Mouse (Mus musculus): ENCODE results near the gene Zfp382.

DNA sequence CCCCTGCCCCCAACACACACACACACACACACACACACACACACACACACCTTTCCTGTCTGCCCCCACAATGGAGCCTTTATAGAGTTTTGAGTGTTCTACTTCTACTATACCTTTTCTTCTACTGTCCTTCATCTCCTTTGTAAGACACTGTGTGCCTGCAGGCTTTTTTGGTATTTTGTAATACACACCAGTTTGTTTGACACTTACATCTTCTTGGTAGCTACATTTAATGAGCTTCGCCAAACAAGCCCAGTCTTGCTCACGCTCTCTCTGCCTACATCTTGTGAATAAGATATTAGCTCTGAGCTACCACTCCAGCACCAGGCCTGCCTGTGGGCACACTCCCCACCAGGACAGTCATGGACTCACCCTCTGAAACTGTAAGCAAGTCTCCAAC, 43.0 kb downstream of the Zfp382 start:
- TF ChIP-seq CTCF (IDR thresholded peaks at IDR 0.05; ENCODE audit: borderline replicate concordance, insufficient read depth, low read depth, low read length) (no peak), POLR2A (IDR thresholded peaks at IDR 0.05; ENCODE audit: borderline replicate concordance, insufficient read depth, low read length) (no peak)

All from cerebellum, adult 2 months (tissue).